Mouse (Mus musculus) limb, embryonic 14.5 days (tissue): ENCODE measurements at regions not wholly inside any gene's neighbourhood (a gene's known extent, or its start where the extent isn't known, plus 50 kb on each side); places are given as distances from the start of the nearest gene placed in this dataset.

Experiments used
- ATAC-seq: fragments of 200-750 bp; cut with Nextera tagmentation; 2 replicates; pipeline ENCODE4 v1.8.0; 2017; ENCODE audit warnings: low read depth, moderate number of reproducible peaks, moderate TSS enrichment; ENCODE audit not compliant: low FRiP score
- DNase-seq: peaks from one replicate; pipeline ENCODE4 v3.0.0-alpha.2; 2015; ENCODE audit warnings: low spot score
- H3K27ac ChIP-seq: fragments of 300-500 bp; sonication (generic); replicated peaks from 2 replicates; pipeline ENCODE4 v1.5.1; 2014; ENCODE audit warnings: low read depth, mild to moderate bottlenecking, low read length, moderate library complexity, mixed read lengths
- H3K27me3 ChIP-seq: fragments of 300-500 bp; sonication (generic); 2 replicates; pipeline ENCODE4 v1.6.1; 2014; ENCODE audit warnings: low read length, mixed read lengths; ENCODE audit not compliant: control insufficient read depth, insufficient read depth
- H3K36me3 ChIP-seq: fragments of 300-500 bp; sonication (generic); 2 replicates; pipeline ENCODE4 v1.6.1; 2014; ENCODE audit warnings: mild to moderate bottlenecking, low read length, moderate library complexity, mixed read lengths; ENCODE audit not compliant: control insufficient read depth, insufficient read depth
- H3K4me1 ChIP-seq: fragments of 300-500 bp; sonication (generic); 2 replicates; pipeline ENCODE4 v1.6.1; 2014; ENCODE audit warnings: antibody characterized with exemption, low read length, mixed read lengths; ENCODE audit not compliant: control insufficient read depth, insufficient read depth
- H3K4me2 ChIP-seq: fragments of 300-500 bp; sonication (generic); replicated peaks from 2 replicates; pipeline ENCODE4 v1.6.1; 2014; ENCODE audit warnings: low read depth, mild to moderate bottlenecking, low read length, moderate library complexity; ENCODE audit not compliant: severe bottlenecking
- H3K4me3 ChIP-seq: fragments of 300-500 bp; sonication (generic); replicated peaks from 2 replicates; pipeline ENCODE4 v1.5.1; 2014; ENCODE audit warnings: low read length
- H3K9ac ChIP-seq: fragments of 300-500 bp; sonication (generic); 2 replicates; pipeline ENCODE4 v1.6.1; 2014; ENCODE audit warnings: mild to moderate bottlenecking, low read depth, low read length, moderate library complexity; ENCODE audit not compliant: severe bottlenecking
- H3K9me3 ChIP-seq: fragments of 300-500 bp; sonication (generic); 2 replicates; pipeline ENCODE4 v1.6.1; 2016; ENCODE audit warnings: low read length; ENCODE audit not compliant: control insufficient read depth
- POLR2A ChIP-seq: fragments of 200-500 bp; IDR thresholded peaks from 2 replicates; pipeline ENCODE4 v1.8.0; 2012; ENCODE audit warnings: inconsistent platforms, mild to moderate bottlenecking, moderate library complexity, borderline replicate concordance; ENCODE audit not compliant: insufficient read depth, insufficient read length; ENCODE audit errors: extremely low read depth
- WGBS: fragments of 180-500 bp; shearing (Covaris S2); extraction: QIAGEN DNeasy Blood & Tissue Kit; methylation state at CpG from one replicate; pipeline ENCODE4 v1.1.7; 2014; 5-methylcytosine and 5-hydroxymethylcytosine counted together

GRCm38 (mm10) chr1:52342127-52342526, 109.1 kb upstream of the Gls start:
- H3K9ac ChIP-seq = no peak overlapping the region
- no peak overlapping the region for H3K4me2 ChIP-seq
- no peaks in the 10 kb centered on the region for H3K36me3 ChIP-seq
- H3K9me3 ChIP-seq = no peaks in the 10 kb centered on the region
- H3K4me3 ChIP-seq = no peak overlapping the region
- H3K27me3 ChIP-seq = no peaks in the 10 kb centered on the region
- H3K27ac ChIP-seq = no peak overlapping the region
- no peak for TF ChIP-seq POLR2A
- DNase-seq = no peak
- no peaks in the 10 kb centered on the region for H3K4me1 ChIP-seq
- WGBS = 89% methylated on average over 2 of the region's 2 CpGs
- no peak for ATAC-seq

- Histone ChIP-seq H3K27me3 (no peaks in the 10 kb centered on the region), H3K27ac (no peak overlapping the region), H3K9me3 (no peaks in the 10 kb centered on the region), H3K4me3 (no peak overlapping the region), H3K36me3 (no peaks in the 10 kb centered on the region), H3K4me1 (no peaks in the 10 kb centered on the region), H3K4me2 (no peak overlapping the region), H3K9ac (no peak overlapping the region)
- TF ChIP-seq POLR2A = no peak
- ATAC-seq (no peak), DNase-seq (no peak)
- WGBS = 78% methylated on average over 3 of the region's 3 CpGs
These were observed 105.7 kb upstream of the Gls start for GRCm38 (mm10) chr1:52338704-52339103.

- H3K4me2 ChIP-seq = no peak overlapping the region
- no peaks in the 10 kb centered on the region for H3K27me3 ChIP-seq
- no peaks in the 10 kb centered on the region for H3K4me1 ChIP-seq
- no peak overlapping the region for H3K27ac ChIP-seq
- no peak overlapping the region for H3K4me3 ChIP-seq
- ATAC-seq (no peak), DNase-seq (no peak)
- WGBS = 76% methylated on average over 6 of the region's 6 CpGs
- no peak for TF ChIP-seq POLR2A
- H3K9me3 ChIP-seq = no peaks in the 10 kb centered on the region
- no peaks in the 10 kb centered on the region for H3K36me3 ChIP-seq
- no peak overlapping the region for H3K9ac ChIP-seq
These were observed 105.2 kb upstream of the Gls start for GRCm38 (mm10) chr1:52338243-52338642.

GRCm38 (mm10) chr1:52336696-52337095, 103.7 kb upstream of the Gls start:
- no peaks in the 10 kb centered on the region for H3K36me3 ChIP-seq
- no peak for TF ChIP-seq POLR2A
- WGBS = 95% methylated on average over 3 of the region's 3 CpGs
- no peak for DNase-seq
- H3K4me2 ChIP-seq = no peak overlapping the region
- no peaks in the 10 kb centered on the region for H3K4me1 ChIP-seq
- no peak for ATAC-seq
- no peaks in the 10 kb centered on the region for H3K27me3 ChIP-seq
- H3K27ac ChIP-seq = no peak overlapping the region
- H3K4me3 ChIP-seq = no peak overlapping the region
- no peak overlapping the region for H3K9ac ChIP-seq
- no peaks in the 10 kb centered on the region for H3K9me3 ChIP-seq

- Histone ChIP-seq H3K36me3 (no peaks in the 10 kb centered on the region), H3K4me3 (no peak overlapping the region), H3K27me3 (no peaks in the 10 kb centered on the region), H3K4me1 (no peaks in the 10 kb centered on the region), H3K27ac (no peak overlapping the region), H3K4me2 (no peak overlapping the region), H3K9me3 (no peaks in the 10 kb centered on the region), H3K9ac (no peak overlapping the region)
- no peak for TF ChIP-seq POLR2A
- DNase-seq (no peak), ATAC-seq (no peak)
- WGBS = 60% methylated on average over 12 of the region's 12 CpGs
These were observed 99.0 kb upstream of the Gls start for GRCm38 (mm10) chr1:52332013-52332412.

- H3K4me1 ChIP-seq = no peaks in the 10 kb centered on the region
- no peak overlapping the region for H3K4me2 ChIP-seq
- TF ChIP-seq POLR2A = no peak
- no peak overlapping the region for H3K9ac ChIP-seq
- no peak for ATAC-seq
- H3K27ac ChIP-seq = no peak overlapping the region
- H3K9me3 ChIP-seq = no peaks in the 10 kb centered on the region
- H3K4me3 ChIP-seq = no peak overlapping the region
- no peaks in the 10 kb centered on the region for H3K27me3 ChIP-seq
- 41% methylated on average over 4 of the region's 4 CpGs for WGBS
- H3K36me3 ChIP-seq = no peaks in the 10 kb centered on the region
- no peak for DNase-seq
These were observed 98.4 kb upstream of the Gls start for GRCm38 (mm10) chr1:52331442-52331841.
